Mouse (Mus musculus): Measurements from ENCODE around the gene Olfr1369-ps1. TPM values are rescaled to one million over a fixed set of nuclear protein-coding genes. Genes with fewer than 3 reads are reported as not detected.
"Not testable (repeated sequence)": the region's sequence is repeated elsewhere in the genome, so short reads cannot be mapped to it uniquely, and the experiment has no call there.

The Olfr1369-ps1 gene
- not detected in 2 replicates for polyA plus RNA-seq (2016; fragmentation: Nextera tagmentation; extraction: Ambion mirVana)

GRCm38 (mm10) chr13:21111183-21111582 is at the start of gene Olfr1369-ps1:
Olfr1369-ps1 (plus strand) TSS chr13:21111483.
- not testable (repeated sequence) for H3K9ac ChIP-seq (replicated peaks); H3K9me3 ChIP-seq; H3K36me3 ChIP-seq; H3K27me3 ChIP-seq; H3K4me2 ChIP-seq; H3K27ac ChIP-seq; ATAC-seq (ENCODE audit: insufficient number of reproducible peaks, insufficient read depth, low FRiP score, low TSS enrichment, low read depth); H3K4me3 ChIP-seq (replicated peaks); H3K4me1 ChIP-seq (replicated peaks)
- WGBS, result 84% methylated on average over 3 of the region's 3 CpGs

GRCm38 (mm10) chr13:21066021-21066420 is 45.3 kb upstream of the Olfr1369-ps1 start:
- ATAC-seq (ENCODE audit: insufficient number of reproducible peaks, insufficient read depth, low FRiP score, low TSS enrichment, low read depth), result no peak
- H3K27ac ChIP-seq, result no peak overlapping the region
- no peaks in the 10 kb centered on the region for H3K9me3 ChIP-seq
- no peaks in the 10 kb centered on the region for H3K27me3 ChIP-seq
- H3K9ac ChIP-seq (replicated peaks), result no peak overlapping the region
- no peaks in the 10 kb centered on the region for H3K36me3 ChIP-seq
- H3K4me2 ChIP-seq, result no peak overlapping the region
- WGBS, result 81% methylated on average over 2 of the region's 2 CpGs
- H3K4me1 ChIP-seq (replicated peaks), result no peaks in the 10 kb centered on the region
- H3K4me3 ChIP-seq (replicated peaks), result no peak overlapping the region

- Histone ChIP-seq H3K4me3 (replicated peaks) (no peak within 1 kb of the TSS), H3K36me3 (no peaks in the 10 kb centered on the region), H3K9ac (replicated peaks) (no peak within 1 kb of the TSS), H3K4me2 (no peak within 1 kb of the TSS), H3K27me3 (no peaks in the 10 kb centered on the region), H3K4me1 (replicated peaks) (no peaks in the 10 kb centered on the region), H3K27ac (no peak within 1 kb of the TSS), H3K9me3 (no peaks in the 10 kb centered on the region)
- ATAC-seq (ENCODE audit: insufficient number of reproducible peaks, insufficient read depth, low FRiP score, low TSS enrichment, low read depth), result no peak
- 77% methylated on average over 3 of the region's 3 CpGs for WGBS
Observed at GRCm38 (mm10) chr13:21074847-21075246, 36.4 kb upstream of the Olfr1369-ps1 start, which contains the start of gene Olfr1370. Olfr1370 (minus strand) TSS chr13:21074947.

- no peak for ATAC-seq (ENCODE audit: insufficient number of reproducible peaks, insufficient read depth, low FRiP score, low TSS enrichment, low read depth)
- Histone ChIP-seq H3K9me3 (no peaks in the 10 kb centered on the region), H3K4me1 (replicated peaks) (no peaks in the 10 kb centered on the region), H3K27ac (no peak overlapping the region), H3K27me3 (no peaks in the 10 kb centered on the region), H3K4me2 (no peak overlapping the region), H3K36me3 (no peaks in the 10 kb centered on the region), H3K4me3 (replicated peaks) (no peak overlapping the region), H3K9ac (replicated peaks) (no peak overlapping the region)
- WGBS, result 67% methylated on average over 2 of the region's 2 CpGs
Observed at GRCm38 (mm10) chr13:21082686-21083085, 28.6 kb upstream of the Olfr1369-ps1 start.

- 92% methylated on average over 3 of the region's 3 CpGs for WGBS
- Histone ChIP-seq H3K4me1 (replicated peaks) (no peaks in the 10 kb centered on the region), H3K27me3 (no peaks in the 10 kb centered on the region), H3K36me3 (no peaks in the 10 kb centered on the region), H3K4me3 (replicated peaks) (no peak overlapping the region), H3K27ac (no peak overlapping the region), H3K4me2 (no peak overlapping the region), H3K9ac (replicated peaks) (no peak overlapping the region), H3K9me3 (no peaks in the 10 kb centered on the region)
- ATAC-seq (ENCODE audit: insufficient number of reproducible peaks, insufficient read depth, low FRiP score, low TSS enrichment, low read depth), result no peak
Observed at GRCm38 (mm10) chr13:21109759-21110158, 1.5 kb upstream of the Olfr1369-ps1 start.

GRCm38 (mm10) chr13:21110441-21110840 is 842 bp upstream of the Olfr1369-ps1 start:
- no peak overlapping the region for H3K4me3 ChIP-seq (replicated peaks)
- H3K9ac ChIP-seq (replicated peaks), result no peak overlapping the region
- no peaks in the 10 kb centered on the region for H3K9me3 ChIP-seq
- no peak overlapping the region for H3K4me2 ChIP-seq
- no peaks in the 10 kb centered on the region for H3K27me3 ChIP-seq
- 87% methylated on average over 6 of the region's 6 CpGs for WGBS
- no peak for ATAC-seq (ENCODE audit: insufficient number of reproducible peaks, insufficient read depth, low FRiP score, low TSS enrichment, low read depth)
- H3K4me1 ChIP-seq (replicated peaks), result no peaks in the 10 kb centered on the region
- H3K27ac ChIP-seq, result no peak overlapping the region
- no peaks in the 10 kb centered on the region for H3K36me3 ChIP-seq

GRCm38 (mm10) chr13:21114121-21114520 is 2.8 kb downstream of the Olfr1369-ps1 start:
- H3K9ac ChIP-seq (replicated peaks), result no peak overlapping the region
- no peaks in the 10 kb centered on the region for H3K4me1 ChIP-seq (replicated peaks)
- no peaks in the 10 kb centered on the region for H3K36me3 ChIP-seq
- no peaks in the 10 kb centered on the region for H3K27me3 ChIP-seq
- H3K4me2 ChIP-seq, result no peak overlapping the region
- H3K4me3 ChIP-seq (replicated peaks), result no peak overlapping the region
- WGBS, result 87% methylated on average over 4 of the region's 4 CpGs
- ATAC-seq (ENCODE audit: insufficient number of reproducible peaks, insufficient read depth, low FRiP score, low TSS enrichment, low read depth), result no peak
- H3K9me3 ChIP-seq, result no peaks in the 10 kb centered on the region
- no peak overlapping the region for H3K27ac ChIP-seq

- H3K4me2 ChIP-seq; H3K9ac ChIP-seq (replicated peaks); H3K4me3 ChIP-seq (replicated peaks); H3K9me3 ChIP-seq; H3K27ac ChIP-seq; H3K27me3 ChIP-seq; H3K36me3 ChIP-seq; H3K4me1 ChIP-seq (replicated peaks); ATAC-seq (ENCODE audit: insufficient number of reproducible peaks, insufficient read depth, low FRiP score, low TSS enrichment, low read depth): not testable (repeated sequence)
- 90% methylated on average over 3 of the region's 3 CpGs for WGBS
Observed at GRCm38 (mm10) chr13:21129339-21129738, 18.1 kb downstream of the Olfr1369-ps1 start, which contains the start of gene Olfr263. Olfr263 (plus strand) TSS chr13:21129639.

GRCm38 (mm10) chr13:21142421-21142820 is 31.1 kb downstream of the Olfr1369-ps1 start:
- no peaks in the 10 kb centered on the region for H3K36me3 ChIP-seq
- H3K9ac ChIP-seq (replicated peaks), result no peak overlapping the region
- no peaks in the 10 kb centered on the region for H3K27me3 ChIP-seq
- no peaks in the 10 kb centered on the region for H3K4me1 ChIP-seq (replicated peaks)
- no peaks in the 10 kb centered on the region for H3K9me3 ChIP-seq
- WGBS, result 41% methylated on average over 8 of the region's 8 CpGs
- no peak overlapping the region for H3K27ac ChIP-seq
- H3K4me3 ChIP-seq (replicated peaks), result no peak overlapping the region
- no peak overlapping the region for H3K4me2 ChIP-seq
- no peak for ATAC-seq (ENCODE audit: insufficient number of reproducible peaks, insufficient read depth, low FRiP score, low TSS enrichment, low read depth)

GRCm38 (mm10) chr13:21145767-21146166 is 34.5 kb downstream of the Olfr1369-ps1 start, which contains the start of gene Olfr1368:
Olfr1368 (minus strand) TSS chr13:21145867.
- Histone ChIP-seq H3K4me3 (replicated peaks) (no peak within 1 kb of the TSS), H3K27ac (no peak within 1 kb of the TSS), H3K9ac (replicated peaks) (no peak within 1 kb of the TSS), H3K27me3 (no peaks in the 10 kb centered on the region), H3K36me3 (no peaks in the 10 kb centered on the region), H3K9me3 (no peaks in the 10 kb centered on the region), H3K4me1 (replicated peaks) (no peaks in the 10 kb centered on the region), H3K4me2 (no peak within 1 kb of the TSS)
- ATAC-seq (ENCODE audit: insufficient number of reproducible peaks, insufficient read depth, low FRiP score, low TSS enrichment, low read depth), result no peak
- WGBS, result 75% methylated on average over 4 of the region's 4 CpGs

GRCm38 (mm10) chr13:21155888-21156287 is 44.6 kb downstream of the Olfr1369-ps1 start:
- Histone ChIP-seq H3K4me1 (replicated peaks) (no peaks in the 10 kb centered on the region), H3K27ac (no peak overlapping the region), H3K27me3 (no peaks in the 10 kb centered on the region), H3K4me2 (no peak overlapping the region), H3K9ac (replicated peaks) (no peak overlapping the region), H3K9me3 (no peaks in the 10 kb centered on the region), H3K4me3 (replicated peaks) (no peak overlapping the region), H3K36me3 (no peaks in the 10 kb centered on the region)
- WGBS, result 85% methylated on average over 5 of the region's 5 CpGs
- no peak for ATAC-seq (ENCODE audit: insufficient number of reproducible peaks, insufficient read depth, low FRiP score, low TSS enrichment, low read depth)

- H3K9ac ChIP-seq (replicated peaks), result no peak overlapping the region
- H3K4me1 ChIP-seq (replicated peaks), result peaks cover 3% of the 10 kb centered on the region; the same call in 1 of the 2 replicates
- peak overlapping the region; percentile 53 for H3K4me3 ChIP-seq (replicated peaks)
- WGBS, result 8% methylated on average over 9 of the region's 9 CpGs
- H3K27ac ChIP-seq, result no peak overlapping the region
- H3K36me3 ChIP-seq, result no peaks in the 10 kb centered on the region
- no peak for ATAC-seq (ENCODE audit: insufficient number of reproducible peaks, insufficient read depth, low FRiP score, low TSS enrichment, low read depth)
- no peaks in the 10 kb centered on the region for H3K27me3 ChIP-seq
- H3K9me3 ChIP-seq, result no peaks in the 10 kb centered on the region
- H3K4me2 ChIP-seq, result peak overlapping the region; percentile 92
Observed at GRCm38 (mm10) chr13:21158071-21158470, 46.8 kb downstream of the Olfr1369-ps1 start.
